Mouse (Mus musculus) hindbrain, embryonic 10.5 days (tissue): Measurements from ENCODE around the gene Vps33b. TPM values are rescaled to one million over a fixed set of nuclear protein-coding genes. Genes with fewer than 3 reads are reported as not detected.

Experiments
- DNase-seq: peaks from one replicate; pipeline ENCODE4 v3.0.0-alpha.2; 2017; ENCODE audit warnings: low spot score
- H3K27ac ChIP-seq: fragments of 300-500 bp; sonication (generic); 2 replicates; pipeline ENCODE4 v1.5.1; 2016; ENCODE audit warnings: mild to moderate bottlenecking, moderate library complexity
- H3K27me3 ChIP-seq: fragments of 300-500 bp; sonication (generic); 2 replicates; pipeline ENCODE4 v1.6.1; 2016; ENCODE audit warnings: mild to moderate bottlenecking; ENCODE audit not compliant: poor library complexity, insufficient read depth, severe bottlenecking
- H3K36me3 ChIP-seq: fragments of 300-500 bp; sonication (generic); 2 replicates; pipeline ENCODE4 v1.6.1; 2016; ENCODE audit warnings: mild to moderate bottlenecking, moderate library complexity
- H3K4me1 ChIP-seq: fragments of 300-500 bp; sonication (generic); replicated peaks from 2 replicates; pipeline ENCODE4 v1.6.1; 2016; ENCODE audit warnings: mild to moderate bottlenecking
- H3K4me3 ChIP-seq: fragments of 300-500 bp; sonication (generic); 2 replicates; pipeline ENCODE4 v1.5.1; 2016; ENCODE audit warnings: mild to moderate bottlenecking, moderate library complexity
- H3K9me3 ChIP-seq: fragments of 300-500 bp; sonication (generic); 2 replicates; pipeline ENCODE4 v1.6.1; 2016; ENCODE audit warnings: mild to moderate bottlenecking, moderate library complexity
- WGBS: fragments of 180-500 bp; shearing (Covaris S2); methylation state at CpG from one replicate; pipeline ENCODE4 v1.1.7; 2016; 5-methylcytosine and 5-hydroxymethylcytosine counted together
- polyA plus RNA-seq: library from polyadenylated mRNA; unstranded; fragments of >200 nt; fragmentation: Nextera tagmentation; extraction: Ambion mirVana; gene quantifications from 2 replicates; pipeline ENCODE4 v1.2.1, GENCODE M21; 2016

The Vps33b gene
- 16.6 and 19.6 TPM in 2 replicates for polyA plus RNA-seq

DNA sequence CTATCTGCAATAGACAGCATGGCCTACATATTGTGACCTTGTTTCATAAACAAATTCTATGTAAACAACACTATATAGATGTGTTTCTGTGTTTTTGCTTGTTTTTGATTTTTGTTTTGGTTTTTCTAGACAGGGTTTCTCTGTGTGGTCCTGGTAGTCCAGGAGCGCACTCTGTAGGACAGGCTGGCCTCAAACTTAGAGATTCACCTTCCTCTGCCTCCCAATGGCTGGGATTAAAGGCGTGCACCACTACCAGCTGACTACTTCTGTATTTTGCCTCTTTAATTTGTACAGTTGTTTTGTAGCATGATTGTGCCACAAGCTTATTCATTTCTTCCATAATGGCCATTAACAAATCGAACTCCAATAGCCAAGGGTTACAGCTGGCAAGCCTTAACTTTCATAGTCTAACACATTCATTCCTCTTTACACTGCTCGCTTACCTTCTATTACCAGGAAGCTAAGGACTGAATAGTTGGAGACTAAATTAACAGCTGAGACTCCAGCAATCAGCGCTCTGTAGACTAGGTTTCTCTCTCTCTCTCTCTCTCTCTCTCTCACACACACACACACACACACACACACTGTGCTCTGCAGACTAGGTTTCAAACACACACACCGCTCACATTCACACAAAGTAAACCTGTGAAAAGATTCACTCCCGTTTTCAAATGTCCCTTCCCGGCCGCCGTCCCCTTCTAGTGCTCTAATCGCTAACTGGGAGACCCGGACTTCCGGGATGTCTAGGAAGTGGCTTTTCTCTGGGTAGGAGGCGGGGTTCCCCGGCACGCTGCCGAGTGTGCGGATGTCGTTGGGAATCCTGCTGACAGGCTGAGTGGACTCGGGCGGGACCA lies at the start of gene Vps33b:
Vps33b (plus strand) TSS at position 753 of the 854 bp plus-strand sequence.
- H3K4me1 ChIP-seq: peaks cover 21% of the 10 kb centered on the region
- peaks cover 55% of the 10 kb centered on the region for H3K36me3 ChIP-seq
- WGBS: 4% methylated on average over 21 of the region's 21 CpGs
- peak; percentile 92 for DNase-seq
- peak within 1 kb of the TSS; percentile 86 for H3K27ac ChIP-seq
- peaks cover 8% of the 10 kb centered on the region; the same call in 1 of the 2 replicates for H3K9me3 ChIP-seq
- H3K4me3 ChIP-seq: peak within 1 kb of the TSS; percentile 87
- no peaks in the 10 kb centered on the region for H3K27me3 ChIP-seq

DNA sequence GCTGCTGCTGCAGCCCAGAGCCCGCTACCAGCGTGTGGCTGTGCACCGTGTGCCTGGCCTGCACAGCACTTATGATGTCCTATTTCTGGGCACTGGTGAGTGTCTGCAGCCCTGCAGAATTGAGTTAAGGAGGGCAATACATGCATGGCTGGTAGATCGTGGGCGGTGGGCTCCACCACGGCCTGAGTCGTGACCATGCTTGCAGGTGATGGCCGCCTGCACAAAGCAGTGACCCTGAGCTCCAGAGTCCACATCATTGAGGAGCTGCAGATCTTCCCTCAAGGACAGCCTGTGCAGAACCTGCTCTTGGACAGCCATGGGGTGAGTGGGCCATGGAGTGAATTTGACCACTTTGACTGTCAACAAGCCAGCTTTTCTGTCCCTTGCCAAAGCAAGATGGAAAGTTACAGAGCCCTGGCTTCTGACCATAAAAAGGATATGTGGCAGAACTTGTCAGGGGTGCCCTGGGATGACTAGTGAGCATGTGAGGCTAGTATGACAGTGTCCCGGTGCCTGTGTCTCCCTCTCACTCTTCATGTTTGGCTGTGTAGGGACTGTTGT lies 49.1 kb upstream of the Vps33b start:
- Histone ChIP-seq H3K27ac (no peak overlapping the region), H3K4me1 (peaks cover 14% of the 10 kb centered on the region; the same call in 1 of the 2 replicates), H3K36me3 (peaks cover 94% of the 10 kb centered on the region), H3K4me3 (no peak overlapping the region), H3K9me3 (no peaks in the 10 kb centered on the region), H3K27me3 (no peaks in the 10 kb centered on the region)
- WGBS: 97% methylated on average over 9 of the region's 9 CpGs
- no peak for DNase-seq

DNA sequence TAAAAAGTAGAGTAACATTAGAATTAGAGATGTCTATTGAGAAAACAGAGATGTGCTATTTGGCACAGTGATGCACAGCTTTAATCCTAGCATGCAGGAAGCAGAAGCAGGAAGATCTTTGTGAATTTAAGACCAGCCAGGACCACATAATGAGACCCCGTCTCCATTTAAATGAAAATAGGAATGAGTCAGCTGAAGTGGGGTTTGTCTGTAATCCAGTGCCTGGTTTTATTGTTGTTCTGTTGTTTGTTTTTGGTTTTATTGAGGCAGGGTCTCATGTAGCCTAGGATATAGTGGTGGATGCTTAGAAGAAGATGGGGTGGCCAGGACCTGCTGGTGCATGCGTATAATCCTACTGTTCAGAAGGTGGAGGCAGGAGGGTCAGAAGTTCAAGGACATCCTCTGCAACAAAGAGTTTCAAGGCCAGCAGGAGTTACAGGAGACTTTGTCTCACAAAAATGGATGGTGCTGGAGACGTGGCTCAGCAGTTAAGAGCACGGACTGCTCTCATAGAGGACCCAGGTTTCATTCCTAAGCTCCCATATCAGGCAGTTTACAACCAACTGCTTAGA lies 48.2 kb upstream of the Vps33b start:
- no peak for DNase-seq
- no peaks in the 10 kb centered on the region for H3K9me3 ChIP-seq

DNA sequence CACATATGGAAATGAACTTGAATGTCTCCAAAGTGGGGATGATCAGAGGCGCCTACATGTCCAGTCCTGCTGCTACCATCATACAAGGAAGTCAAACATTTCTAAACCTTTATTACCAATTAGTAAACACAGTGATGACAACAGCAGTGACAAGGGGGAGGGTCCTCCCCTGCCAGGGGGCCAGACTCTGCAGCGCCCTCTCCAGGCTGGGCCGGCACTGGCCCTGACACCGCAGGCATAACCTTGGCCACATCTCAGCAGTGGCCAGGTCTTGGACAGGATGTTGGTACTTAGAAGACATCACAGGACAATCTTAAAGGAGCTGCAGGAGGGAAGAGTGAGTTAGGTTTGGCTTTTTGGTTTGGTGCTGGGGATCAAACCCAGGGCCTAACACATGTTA lies 42.4 kb upstream of the Vps33b start:
- H3K9me3 ChIP-seq: no peaks in the 10 kb centered on the region
- H3K27ac ChIP-seq: no peak overlapping the region
- no peak for DNase-seq
- H3K4me1 ChIP-seq: peaks cover 23% of the 10 kb centered on the region
- WGBS: 94% methylated on average over 4 of the region's 4 CpGs
- H3K27me3 ChIP-seq: peaks cover 10% of the 10 kb centered on the region; the same call in 1 of the 2 replicates
- H3K36me3 ChIP-seq: peaks cover 61% of the 10 kb centered on the region
- no peak overlapping the region for H3K4me3 ChIP-seq

More for the DNA sequence above, 48.2 kb upstream of the Vps33b start:
- no peak overlapping the region for H3K27ac ChIP-seq
- no peaks in the 10 kb centered on the region for H3K27me3 ChIP-seq
- H3K4me1 ChIP-seq: peaks cover 5% of the 10 kb centered on the region; the same call in 1 of the 2 replicates
- peaks cover 94% of the 10 kb centered on the region for H3K36me3 ChIP-seq
- 93% methylated on average over 4 of the region's 4 CpGs for WGBS
- no peak overlapping the region for H3K4me3 ChIP-seq

GRCm38 (mm10) chr7:80230196-80230595 lies 39.3 kb upstream of the Vps33b start:
- no peak for DNase-seq
- H3K36me3 ChIP-seq: peaks cover 34% of the 10 kb centered on the region
- no peaks in the 10 kb centered on the region for H3K9me3 ChIP-seq
- no peak overlapping the region for H3K27ac ChIP-seq
- H3K4me1 ChIP-seq: peaks cover 46% of the 10 kb centered on the region
- no peak overlapping the region for H3K4me3 ChIP-seq
- H3K27me3 ChIP-seq: peaks cover 10% of the 10 kb centered on the region; the same call in 1 of the 2 replicates
- WGBS: 57% methylated on average over 6 of the region's 6 CpGs

DNA sequence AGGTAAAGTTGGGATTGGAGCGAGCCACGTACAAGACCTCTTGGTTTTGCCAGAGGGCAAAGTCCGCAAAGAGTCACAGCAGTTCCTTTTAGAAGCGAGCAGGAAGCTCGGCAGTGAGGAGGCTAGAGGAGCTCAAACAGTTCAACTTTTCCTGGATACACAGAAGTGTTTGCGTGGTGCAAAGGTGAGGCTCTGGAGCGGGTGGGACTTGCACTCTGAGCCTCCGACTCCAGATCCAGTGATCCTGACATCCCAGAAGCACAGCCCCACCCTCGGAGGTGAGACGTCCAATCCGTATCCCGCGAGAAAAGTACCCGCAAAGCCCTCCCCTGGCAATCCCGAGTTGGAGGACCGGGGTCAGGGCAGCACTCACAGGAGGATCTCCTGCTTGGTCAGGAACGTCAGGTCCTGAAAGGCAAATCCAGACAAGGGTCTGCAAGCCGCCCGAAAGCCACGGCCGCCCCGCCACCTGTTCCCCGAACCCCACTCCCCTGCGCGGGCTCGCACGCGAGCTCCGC lies 37.4 kb upstream of the Vps33b start:
- DNase-seq: no peak
- Histone ChIP-seq H3K27ac (peak overlapping the region; percentile 84), H3K4me3 (peak overlapping the region; percentile 80), H3K36me3 (peaks cover 15% of the 10 kb centered on the region), H3K27me3 (peaks cover 10% of the 10 kb centered on the region; the same call in 1 of the 2 replicates), H3K4me1 (peaks cover 47% of the 10 kb centered on the region), H3K9me3 (no peaks in the 10 kb centered on the region)
- WGBS: under 1% methylated on average over 29 of the region's 29 CpGs

- WGBS: under 1% methylated on average over 56 of the region's 56 CpGs
- Histone ChIP-seq H3K4me1 (peaks cover 47% of the 10 kb centered on the region), H3K27me3 (peaks cover 10% of the 10 kb centered on the region; the same call in 1 of the 2 replicates), H3K27ac (peak within 1 kb of the TSS; percentile 84), H3K4me3 (peak within 1 kb of the TSS; percentile 80), H3K36me3 (peaks cover 14% of the 10 kb centered on the region), H3K9me3 (no peaks in the 10 kb centered on the region)
- peak; percentile 96 for DNase-seq
These were observed 36.9 kb upstream of the Vps33b start, which contains the start of the genes Cib1 and Gdpgp1 for GRCm38 (mm10) chr7:80232489-80233029. TSS of gene Cib1 (minus strand) at chr7:80232813. TSS of gene Gdpgp1 (plus strand) at chr7:80232865.

DNA sequence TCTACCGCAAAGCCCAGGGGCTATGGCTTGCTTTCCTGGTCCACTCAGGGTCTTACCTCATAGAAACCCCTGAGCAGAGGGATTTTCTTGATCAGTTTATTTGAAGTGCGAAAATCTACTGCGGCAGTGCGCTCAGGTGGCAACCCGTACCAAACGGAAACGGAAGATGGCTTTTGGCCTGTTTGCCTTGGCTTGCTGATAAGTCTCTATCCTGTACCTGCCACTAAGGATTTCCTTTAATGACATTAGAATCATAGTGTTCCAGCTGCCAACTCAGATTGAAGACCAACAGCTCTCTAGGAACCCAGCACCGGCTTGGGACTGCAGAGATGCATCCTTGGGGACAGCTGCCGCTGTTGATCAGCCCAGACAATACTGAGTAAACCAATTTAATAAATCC lies 35.6 kb upstream of the Vps33b start:
- H3K4me3 ChIP-seq: peak overlapping the region; percentile 80

DNA sequence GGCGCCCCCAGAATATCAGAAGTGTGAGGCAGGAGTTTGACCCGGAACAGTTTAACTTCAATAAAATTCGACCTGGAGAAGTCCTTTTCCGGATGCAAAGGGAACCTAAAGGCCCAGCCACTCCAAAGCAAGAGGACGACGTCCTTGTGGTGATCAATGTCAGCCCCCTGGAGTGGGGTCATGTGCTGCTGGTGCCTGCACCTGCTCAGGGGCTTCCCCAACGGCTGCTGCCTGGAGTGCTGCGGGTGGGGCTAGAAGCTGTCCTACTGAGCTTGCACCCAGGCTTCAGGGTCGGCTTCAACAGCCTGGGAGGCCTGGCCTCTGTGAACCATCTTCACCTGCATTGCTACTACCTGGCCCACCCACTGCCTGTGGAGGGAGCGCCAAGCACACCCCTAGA lies 30.9 kb upstream of the Vps33b start:
- Histone ChIP-seq H3K4me3 (no peak overlapping the region), H3K27ac (no peak overlapping the region), H3K36me3 (peaks cover 47% of the 10 kb centered on the region), H3K4me1 (peaks cover 11% of the 10 kb centered on the region), H3K27me3 (no peaks in the 10 kb centered on the region), H3K9me3 (no peaks in the 10 kb centered on the region)
- WGBS: 91% methylated on average over 10 of the region's 10 CpGs
- DNase-seq: no peak

More for the DNA sequence above, 35.6 kb upstream of the Vps33b start:
- no peaks in the 10 kb centered on the region for H3K9me3 ChIP-seq
- peaks cover 10% of the 10 kb centered on the region; the same call in 1 of the 2 replicates for H3K27me3 ChIP-seq
- DNase-seq: no peak
- WGBS: 82% methylated on average over 9 of the region's 9 CpGs
- no peak overlapping the region for H3K27ac ChIP-seq
- H3K36me3 ChIP-seq: peaks cover 16% of the 10 kb centered on the region
- H3K4me1 ChIP-seq: peaks cover 47% of the 10 kb centered on the region

DNA sequence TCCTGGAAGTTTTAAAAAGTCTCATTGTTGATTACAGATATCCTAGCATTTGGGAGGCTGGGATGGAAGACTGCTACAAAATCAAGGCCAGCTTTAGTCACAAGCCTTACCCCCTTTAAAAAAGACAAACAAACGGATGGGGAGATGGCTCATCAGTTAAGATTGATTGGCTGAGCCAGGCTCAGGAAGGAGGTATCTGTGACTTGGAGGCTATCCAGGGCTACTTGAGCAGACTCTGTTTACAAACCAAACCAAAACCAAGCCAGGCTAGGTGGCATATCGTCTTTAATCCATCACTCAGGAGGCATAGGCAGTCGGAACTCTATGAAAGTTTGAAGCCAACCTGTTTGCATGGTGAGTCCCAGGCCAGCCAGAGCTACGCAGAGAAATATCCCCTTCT lies 27.8 kb upstream of the Vps33b start:
- peaks cover 47% of the 10 kb centered on the region for H3K36me3 ChIP-seq
- no peak overlapping the region for H3K27ac ChIP-seq
- H3K27me3 ChIP-seq: no peaks in the 10 kb centered on the region
- no peaks in the 10 kb centered on the region; the same call in 1 of the 2 replicates for H3K4me1 ChIP-seq
- no peaks in the 10 kb centered on the region for H3K9me3 ChIP-seq
- no peak overlapping the region for H3K4me3 ChIP-seq
- no peak for DNase-seq
- WGBS: 93% methylated on average over 4 of the region's 4 CpGs

DNA sequence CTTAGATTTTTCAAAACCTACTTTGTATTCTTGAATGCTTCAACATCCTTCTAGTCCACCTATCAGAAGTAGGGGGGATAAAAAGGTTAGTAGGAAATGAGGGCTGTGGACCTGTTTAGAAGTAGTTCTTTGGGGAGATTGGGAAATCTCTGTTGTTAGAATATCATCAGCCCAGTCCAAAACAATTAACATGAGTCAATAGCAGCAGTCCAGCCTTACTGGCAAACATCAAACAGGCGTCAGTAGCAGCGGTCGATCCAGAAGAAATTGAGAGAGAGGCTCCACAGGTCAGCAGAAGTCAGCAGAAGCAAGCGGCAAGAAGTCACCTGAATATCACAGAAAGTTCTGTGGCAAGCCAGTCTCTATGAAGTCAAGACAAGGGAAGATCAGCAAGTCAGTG lies 24.6 kb upstream of the Vps33b start:
- Histone ChIP-seq H3K27me3 (no peaks in the 10 kb centered on the region), H3K4me1 (no peaks in the 10 kb centered on the region; the same call in 1 of the 2 replicates), H3K4me3 (no peak overlapping the region), H3K9me3 (no peaks in the 10 kb centered on the region), H3K36me3 (peaks cover 20% of the 10 kb centered on the region), H3K27ac (no peak overlapping the region)
- 93% methylated on average over 4 of the region's 4 CpGs for WGBS
- no peak for DNase-seq

GRCm38 (mm10) chr7:80246148-80246721 lies 23.2 kb upstream of the Vps33b start, which contains the start of gene Ttll13:
TSS of gene Ttll13 (plus strand) at chr7:80246376.
- under 1% methylated on average over 48 of the region's 48 CpGs for WGBS
- peaks cover 6% of the 10 kb centered on the region for H3K36me3 ChIP-seq
- H3K9me3 ChIP-seq: no peaks in the 10 kb centered on the region
- no peaks in the 10 kb centered on the region for H3K27me3 ChIP-seq
- peak; percentile 98 for DNase-seq
- H3K4me1 ChIP-seq: no peaks in the 10 kb centered on the region; the same call in 1 of the 2 replicates
- peak within 1 kb of the TSS; percentile 61 for H3K4me3 ChIP-seq
- H3K27ac ChIP-seq: peak within 1 kb of the TSS; percentile 89
